Mouse (Mus musculus) small intestine, adult 2 months (tissue): Measurements from ENCODE around the gene Rec114. TPM values are rescaled to one million over a fixed set of nuclear protein-coding genes. Genes with fewer than 3 reads are reported as not detected.

Experiments
- H3K27ac ChIP-seq: fragments of 200-500 bp; 2 replicates; pipeline ENCODE4 v1.5.1; 2012; ENCODE audit warnings: low read depth, low read length, control low read depth, inconsistent platforms; ENCODE audit not compliant: insufficient read depth
- H3K27me3 ChIP-seq: fragments of 200-500 bp; 2 replicates; pipeline ENCODE4 v1.6.1; 2012; ENCODE audit warnings: mild to moderate bottlenecking, moderate library complexity, low read length, inconsistent platforms; ENCODE audit not compliant: control insufficient read depth, insufficient read depth
- H3K36me3 ChIP-seq: fragments of 200-500 bp; 2 replicates; pipeline ENCODE4 v1.6.1; 2012; ENCODE audit warnings: mild to moderate bottlenecking, low read length, control low read depth, inconsistent platforms; ENCODE audit not compliant: control insufficient read depth, insufficient read depth
- H3K4me1 ChIP-seq: fragments of 200-500 bp; 2 replicates; pipeline ENCODE4 v1.6.1; 2012; ENCODE audit warnings: low read length, inconsistent platforms, mixed read lengths; ENCODE audit not compliant: control insufficient read depth, insufficient read depth, insufficient read length
- H3K4me3 ChIP-seq: fragments of 200-500 bp; 2 replicates; pipeline ENCODE4 v1.5.1; 2012; ENCODE audit warnings: low read depth, mild to moderate bottlenecking, control low read depth, inconsistent platforms, low read length, moderate library complexity
- CTCF ChIP-seq: fragments of 200-500 bp; IDR thresholded peaks from 2 replicates; pipeline ENCODE4 v1.5.1; 2012; ENCODE audit warnings: low read depth, mild to moderate bottlenecking, control low read depth, inconsistent platforms, low read length, moderate library complexity, mixed read lengths; ENCODE audit not compliant: insufficient replicate concordance, insufficient read length; ENCODE audit errors: extremely low read depth
- POLR2A ChIP-seq: fragments of 200-500 bp; IDR thresholded peaks from 2 replicates; pipeline ENCODE4 v1.6.1; 2012; ENCODE audit warnings: low read depth, mild to moderate bottlenecking, control low read depth, inconsistent platforms, low read length, moderate library complexity
- WGBS: fragments of 180-500 bp; shearing (Covaris S2); methylation state at CpG from one replicate; pipeline ENCODE4 v1.1.7; 2018; 5-methylcytosine and 5-hydroxymethylcytosine counted together
- polyA plus RNA-seq: library from polyadenylated mRNA; depleted of rRNA; stranded (reverse); fragments of >200 nt; gene quantifications from 2 replicates; pipeline ENCODE4 v1.2.3, GENCODE M21; 2012

Gene Rec114
- polyA plus RNA-seq, 1 experiment: not detected

DNA sequence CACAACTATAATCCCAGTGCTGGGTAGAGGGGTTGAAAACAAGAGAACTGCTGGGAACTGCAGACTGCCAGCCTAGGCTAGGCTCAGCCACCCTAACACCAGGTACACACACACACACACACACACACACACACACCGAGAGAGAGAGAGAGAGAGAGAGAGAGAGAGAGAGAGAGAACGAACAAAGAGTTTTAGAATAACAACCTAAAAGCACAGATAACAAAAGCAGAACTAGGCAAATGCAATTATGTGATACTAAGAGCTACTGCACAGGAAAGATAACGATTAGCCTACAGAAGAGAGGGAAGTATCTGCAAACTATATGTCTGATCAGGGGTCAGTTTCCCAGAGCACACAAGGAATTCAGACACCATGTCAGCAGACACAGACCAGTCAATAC, 24.8 kb downstream of the Rec114 start:
- WGBS: 33% methylated on average over 3 of the region's 3 CpGs
- no peak overlapping the region for H3K4me3 ChIP-seq
- H3K4me1 ChIP-seq: peaks cover 8% of the 10 kb centered on the region; the same call in 1 of the 2 replicates
- no peaks in the 10 kb centered on the region for H3K36me3 ChIP-seq
- no peak for TF ChIP-seq POLR2A
- TF ChIP-seq CTCF: no peak
- no peak overlapping the region for H3K27ac ChIP-seq
- no peaks in the 10 kb centered on the region; the same call in 1 of the 2 replicates for H3K27me3 ChIP-seq

DNA sequence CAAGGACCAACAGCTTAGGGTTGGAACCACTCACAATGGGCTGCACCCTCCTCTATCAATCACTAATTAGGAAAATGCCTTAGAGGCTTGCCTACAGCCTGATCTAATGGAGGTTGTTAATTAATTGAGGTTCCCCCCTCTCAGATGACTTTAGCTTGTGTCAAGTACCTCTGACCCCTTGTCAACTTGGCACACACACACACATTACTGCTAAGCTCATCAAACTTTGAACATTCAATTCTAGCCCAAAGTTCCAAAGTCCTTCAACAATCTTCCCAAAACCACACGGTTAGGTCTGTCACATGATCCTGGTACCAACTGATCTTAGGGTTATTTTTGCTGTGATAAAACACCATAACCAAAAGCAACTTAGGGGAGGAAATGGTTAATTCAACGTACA, 26.9 kb downstream of the Rec114 start:
- TF ChIP-seq POLR2A (no peak), CTCF (no peak)
- H3K27ac ChIP-seq: no peak overlapping the region
- H3K36me3 ChIP-seq: no peaks in the 10 kb centered on the region
- peaks cover 8% of the 10 kb centered on the region; the same call in 1 of the 2 replicates for H3K4me1 ChIP-seq
- 10% methylated on average over 2 of the region's 2 CpGs for WGBS
- H3K4me3 ChIP-seq: no peak overlapping the region
- H3K27me3 ChIP-seq: no peaks in the 10 kb centered on the region; the same call in 1 of the 2 replicates

- no peaks in the 10 kb centered on the region for H3K27me3 ChIP-seq
- H3K4me3 ChIP-seq: no peak overlapping the region
- WGBS: 82% methylated on average over 7 of the region's 7 CpGs
- H3K27ac ChIP-seq: no peak overlapping the region
- TF ChIP-seq POLR2A (no peak), CTCF (no peak)
- H3K4me1 ChIP-seq: peaks cover 8% of the 10 kb centered on the region; the same call in 1 of the 2 replicates
- no peaks in the 10 kb centered on the region for H3K36me3 ChIP-seq
Observed at GRCm38 (mm10) chr9:58710642-58711041, 33.1 kb downstream of the Rec114 start.

- no peaks in the 10 kb centered on the region for H3K36me3 ChIP-seq
- H3K4me1 ChIP-seq: peaks cover 8% of the 10 kb centered on the region; the same call in 1 of the 2 replicates
- TF ChIP-seq POLR2A (no peak), CTCF (peak; percentile 73; the same call in 1 of the 2 replicates)
- 7% methylated on average over 2 of the region's 2 CpGs for WGBS
- no peak overlapping the region for H3K27ac ChIP-seq
- H3K4me3 ChIP-seq: no peak overlapping the region
- H3K27me3 ChIP-seq: no peaks in the 10 kb centered on the region
Observed at GRCm38 (mm10) chr9:58709939-58710338, 33.8 kb downstream of the Rec114 start.

- Histone ChIP-seq H3K4me1 (peaks cover 8% of the 10 kb centered on the region; the same call in 1 of the 2 replicates), H3K36me3 (no peaks in the 10 kb centered on the region), H3K4me3 (no peak overlapping the region), H3K27ac (no peak overlapping the region), H3K27me3 (no peaks in the 10 kb centered on the region)
- 84% methylated on average over 11 of the region's 11 CpGs for WGBS
- TF ChIP-seq POLR2A (no peak), CTCF (no peak)
Observed at GRCm38 (mm10) chr9:58707796-58708195, 36.0 kb downstream of the Rec114 start.

- no peak overlapping the region for H3K27ac ChIP-seq
- WGBS: 68% methylated on average over 7 of the region's 7 CpGs
- TF ChIP-seq CTCF (no peak), POLR2A (no peak)
- H3K4me1 ChIP-seq: peaks cover 8% of the 10 kb centered on the region; the same call in 1 of the 2 replicates
- no peaks in the 10 kb centered on the region for H3K36me3 ChIP-seq
- H3K27me3 ChIP-seq: no peaks in the 10 kb centered on the region
- no peak overlapping the region for H3K4me3 ChIP-seq
Observed at GRCm38 (mm10) chr9:58706024-58706423, 37.7 kb downstream of the Rec114 start.

DNA sequence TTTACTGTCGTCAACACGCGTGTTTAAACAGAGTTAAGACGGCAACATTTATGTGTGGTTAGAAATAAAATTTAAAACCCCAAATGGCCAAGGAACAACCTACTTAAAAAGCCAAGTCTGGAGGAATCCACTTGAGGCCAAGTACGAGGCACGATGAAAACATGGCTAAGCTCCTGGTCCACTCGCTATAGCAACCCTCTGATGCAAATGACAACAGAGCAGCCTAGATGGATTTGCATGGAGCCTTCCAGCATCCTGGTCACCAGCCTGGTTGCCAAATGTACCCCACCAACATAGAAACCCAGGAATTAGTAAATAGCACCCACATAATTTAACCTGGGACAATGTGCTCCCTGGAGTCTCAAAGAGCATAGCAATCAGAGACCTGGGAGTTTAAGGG, 40.0 kb downstream of the Rec114 start:
- Histone ChIP-seq H3K36me3 (no peaks in the 10 kb centered on the region), H3K27ac (no peak overlapping the region), H3K4me3 (no peak overlapping the region), H3K4me1 (peaks cover 1% of the 10 kb centered on the region; the same call in 1 of the 2 replicates), H3K27me3 (no peaks in the 10 kb centered on the region)
- WGBS: 83% methylated on average over 7 of the region's 7 CpGs
- no peak for TF ChIP-seq CTCF
- no peak for TF ChIP-seq POLR2A
